ENCODE assay signal across 19 mouse cellular contexts in genomic region chr4:89644235-89645115, GRCm38 (mm10). TPM values are rescaled to one million over a fixed set of nuclear protein-coding genes. Genes with fewer than 3 reads are reported as not detected.
DNase-seq lines count a peak whose midpoint lies in the region; ATAC-seq and TF ChIP-seq lines count a peak whose summit lies in the region.
"Had no signal": no experiment of that assay in that cellular context is flagged by ENCODE, and none has a peak within 500 bp of the region (broad histone marks: within the 10 kb centered on the region; RNA-seq: fewer than 3 reads in every experiment).

No protein-coding gene starts in this region.

- H3K4me2 ChIP-seq in forebrain, embryonic 11.5 days (ENCODE audit: low read depth, low read length, severe bottlenecking), result no peak overlapping the region
- H3K4me2 ChIP-seq in forebrain, embryonic 15.5 days (replicated peaks), result no peak overlapping the region
- H3K4me2 ChIP-seq in limb, embryonic 13.5 days (replicated peaks), result no peak overlapping the region
- H3K4me2 ChIP-seq in forebrain, embryonic 14.5 days (ENCODE audit: low read length), result no peak overlapping the region
- H3K4me2 ChIP-seq: embryonic facial prominence, embryonic 12.5 days had no signal

- no peaks in the 10 kb centered on the region for H3K36me3 ChIP-seq in forebrain, embryonic 11.5 days (ENCODE audit: control insufficient read depth, insufficient read depth, low read length)
- no peaks in the 10 kb centered on the region for H3K36me3 ChIP-seq in forebrain, embryonic 15.5 days
- H3K36me3 ChIP-seq in limb, embryonic 13.5 days, result no peaks in the 10 kb centered on the region
- no peaks in the 10 kb centered on the region for H3K36me3 ChIP-seq in limb, embryonic 10.5 days
- H3K36me3 ChIP-seq in forebrain, embryonic 14.5 days (ENCODE audit: control insufficient read depth, insufficient read depth, low read length), result no peaks in the 10 kb centered on the region
- H3K36me3 ChIP-seq: embryonic facial prominence, embryonic 12.5 days had no signal

- H3K27me3 ChIP-seq in forebrain, embryonic 11.5 days (ENCODE audit: control insufficient read depth, insufficient read depth, low read length), result no peaks in the 10 kb centered on the region
- H3K27me3 ChIP-seq in forebrain, embryonic 15.5 days, result no peaks in the 10 kb centered on the region
- peaks cover 14% of the 10 kb centered on the region for H3K27me3 ChIP-seq in limb, embryonic 13.5 days
- H3K27me3 ChIP-seq in limb, embryonic 10.5 days (ENCODE audit: low read depth, poor library complexity, severe bottlenecking), result no peaks in the 10 kb centered on the region
- H3K27me3 ChIP-seq in forebrain, embryonic 14.5 days (replicated peaks; ENCODE audit: control insufficient read depth, insufficient read depth, low read length), result no peaks in the 10 kb centered on the region
- H3K27me3 ChIP-seq: embryonic facial prominence, embryonic 12.5 days had no signal

- WGBS in forebrain, embryonic 11.5 days, result 53% methylated on average over 9 of the region's 9 CpGs
- 40% methylated on average over 9 of the region's 9 CpGs for WGBS in forebrain, embryonic 15.5 days
- WGBS in limb, embryonic 13.5 days, result 50% methylated on average over 9 of the region's 9 CpGs
- 66% methylated on average over 9 of the region's 9 CpGs for WGBS in limb, embryonic 10.5 days
- 31% methylated on average over 9 of the region's 9 CpGs for WGBS in forebrain, embryonic 14.5 days

- H3K27ac ChIP-seq in forebrain, embryonic 11.5 days (ENCODE audit: low read depth, low read length), result no peak overlapping the region
- no peak overlapping the region for H3K27ac ChIP-seq in forebrain, embryonic 15.5 days (replicated peaks)
- no peak overlapping the region for H3K27ac ChIP-seq in limb, embryonic 13.5 days
- no peak overlapping the region for H3K27ac ChIP-seq in limb, embryonic 10.5 days
- no peak overlapping the region for H3K27ac ChIP-seq in forebrain, embryonic 14.5 days (ENCODE audit: low read depth, low read length)
- H3K27ac ChIP-seq: embryonic facial prominence, embryonic 12.5 days; left cerebral cortex, adult 2 months had no signal

- H3K9ac ChIP-seq in forebrain, embryonic 11.5 days (ENCODE audit: low read length), result no peak overlapping the region
- no peak overlapping the region for H3K9ac ChIP-seq in forebrain, embryonic 15.5 days (replicated peaks)
- H3K9ac ChIP-seq in limb, embryonic 13.5 days, result no peak overlapping the region
- H3K9ac ChIP-seq in forebrain, embryonic 14.5 days (ENCODE audit: low read length), result no peak overlapping the region
- H3K9ac ChIP-seq: embryonic facial prominence, embryonic 12.5 days had no signal

- peaks cover 6% of the 10 kb centered on the region; the same call in 1 of the 2 replicates for H3K4me1 ChIP-seq in forebrain, embryonic 11.5 days (replicated peaks; ENCODE audit: control insufficient read depth, insufficient read depth, low read length)
- H3K4me1 ChIP-seq in forebrain, embryonic 15.5 days, result peaks cover 7% of the 10 kb centered on the region
- peaks cover 8% of the 10 kb centered on the region for H3K4me1 ChIP-seq in limb, embryonic 13.5 days
- peaks cover 8% of the 10 kb centered on the region for H3K4me1 ChIP-seq in limb, embryonic 10.5 days
- peaks cover 8% of the 10 kb centered on the region for H3K4me1 ChIP-seq in forebrain, embryonic 14.5 days (ENCODE audit: control insufficient read depth, insufficient read depth, low read length)

- no peak for TF ChIP-seq CTCF in brain, embryonic 14.5 days (IDR thresholded peaks at IDR 0.05; ENCODE audit: borderline replicate concordance, extremely low read depth, insufficient read depth, insufficient read length)

- peak; percentile 63 for ATAC-seq in forebrain, embryonic 11.5 days (replicated peaks; ENCODE audit: low FRiP score)
- no peak for ATAC-seq in forebrain, embryonic 15.5 days (replicated peaks)
- 0 out of 2 replicates have a peak, but pooled peaks have one; percentile 19 for ATAC-seq in limb, embryonic 13.5 days (ENCODE audit: low FRiP score, low read depth)
- 0 out of 2 replicates have a peak, but pooled peaks have one; percentile 29 for ATAC-seq in forebrain, embryonic 14.5 days
- ATAC-seq: hindbrain, embryonic 16.5 days had no signal

- TF ChIP-seq POLR2A in brain, embryonic 14.5 days (IDR thresholded peaks at IDR 0.05; ENCODE audit: borderline replicate concordance, extremely low read depth, insufficient read depth, insufficient read length, poor library complexity, severe bottlenecking), result no peak

- H3K9me3 ChIP-seq in forebrain, embryonic 11.5 days (ENCODE audit: control insufficient read depth, low read length), result no peaks in the 10 kb centered on the region
- no peaks in the 10 kb centered on the region for H3K9me3 ChIP-seq in forebrain, embryonic 15.5 days
- no peaks in the 10 kb centered on the region for H3K9me3 ChIP-seq in limb, embryonic 13.5 days
- H3K9me3 ChIP-seq in limb, embryonic 10.5 days (replicated peaks), result no peaks in the 10 kb centered on the region
- no peaks in the 10 kb centered on the region for H3K9me3 ChIP-seq in forebrain, embryonic 14.5 days (replicated peaks; ENCODE audit: control insufficient read depth, low read length)
- H3K9me3 ChIP-seq: embryonic facial prominence, embryonic 12.5 days had no signal

- DNase-seq in forebrain, embryonic 11.5 days (ENCODE audit: low spot score), result no peak
- DNase-seq in limb, embryonic 10.5 days (ENCODE audit: low spot score), result no peak
- peak; percentile 67 for DNase-seq in brain, embryonic 14.5 days (ENCODE audit: low read depth)
- DNase-seq in forebrain, embryonic 14.5 days (ENCODE audit: low spot score), result peak; percentile 37
- DNase-seq in yolk sac, embryonic 10.5 days (ENCODE audit: low spot score), result no peak
- no peak for DNase-seq in layer of hippocampus, postnatal 10 days (ENCODE audit: low spot score in 2 of 2)
- DNase-seq: adrenal gland, adult 2 months; cerebellum, adult 9-10 months; heart, adult 11 months; liver; lung, postnatal 36 days; midbrain, embryonic 14.5 days; right cerebral cortex, postnatal 25 days; thymus, postnatal 25 days had no signal

- H3K4me3 ChIP-seq in forebrain, embryonic 11.5 days (ENCODE audit: low read depth, low read length), result no peak overlapping the region
- no peak overlapping the region for H3K4me3 ChIP-seq in forebrain, embryonic 15.5 days
- H3K4me3 ChIP-seq in limb, embryonic 13.5 days, result no peak overlapping the region
- H3K4me3 ChIP-seq in limb, embryonic 10.5 days, result no peak overlapping the region
- no peak overlapping the region for H3K4me3 ChIP-seq in forebrain, embryonic 14.5 days (ENCODE audit: low read depth, low read length)
- H3K4me3 ChIP-seq: embryonic facial prominence, embryonic 12.5 days; left cerebral cortex, adult 2 months had no signal

RNA-seq across cellular contexts. Expression of gene Dmrta1, which starts 34.8 kb away (rescaled TPM):
- 20.4 and 21.7 TPM in 2 replicates for polyA plus RNA-seq in forebrain, embryonic 11.5 days (2014; fragmentation: Nextera tagmentation; extraction: Ambion mirVana)
- polyA plus RNA-seq in forebrain, embryonic 15.5 days (2015; fragmentation: Nextera tagmentation; extraction: Ambion mirVana), result 0.67 and 0.72 TPM in 2 replicates
- polyA plus RNA-seq in limb, embryonic 13.5 days (2015; fragmentation: Nextera tagmentation; extraction: Ambion mirVana), result 0.27 and 0.38 TPM in 2 replicates
- polyA plus RNA-seq in limb, embryonic 10.5 days (2016; fragmentation: Nextera tagmentation; extraction: Ambion mirVana), result 0.80 and 0.92 TPM in 2 replicates
- polyA plus RNA-seq in brain, embryonic 14.5 days (2012; rRNA removed), result 1.1 and 1.3 TPM in 2 replicates
- polyA plus RNA-seq in forebrain, embryonic 14.5 days (2014; fragmentation: Nextera tagmentation; extraction: Ambion mirVana), result 0.77 and 0.79 TPM in 2 replicates
- 1 to 10 TPM; 1.5 to 2.8 TPM for total RNA-seq in layer of hippocampus, postnatal 10 days (2021)

Comparison
In these comparisons a context has a peak if more than half of its experiments do, and no peak if none do; other contexts are left out.
1. DNase-seq: peak in brain, embryonic 14.5 days (single experiment) and forebrain, embryonic 14.5 days (single experiment); none in forebrain, embryonic 11.5 days (single experiment), limb, embryonic 10.5 days (single experiment), yolk sac, embryonic 10.5 days (single experiment) and layer of hippocampus, postnatal 10 days (0 of 2).